Comparison of ENCODE assay signal across 8 mouse cellular contexts in the genomic region with DNA sequence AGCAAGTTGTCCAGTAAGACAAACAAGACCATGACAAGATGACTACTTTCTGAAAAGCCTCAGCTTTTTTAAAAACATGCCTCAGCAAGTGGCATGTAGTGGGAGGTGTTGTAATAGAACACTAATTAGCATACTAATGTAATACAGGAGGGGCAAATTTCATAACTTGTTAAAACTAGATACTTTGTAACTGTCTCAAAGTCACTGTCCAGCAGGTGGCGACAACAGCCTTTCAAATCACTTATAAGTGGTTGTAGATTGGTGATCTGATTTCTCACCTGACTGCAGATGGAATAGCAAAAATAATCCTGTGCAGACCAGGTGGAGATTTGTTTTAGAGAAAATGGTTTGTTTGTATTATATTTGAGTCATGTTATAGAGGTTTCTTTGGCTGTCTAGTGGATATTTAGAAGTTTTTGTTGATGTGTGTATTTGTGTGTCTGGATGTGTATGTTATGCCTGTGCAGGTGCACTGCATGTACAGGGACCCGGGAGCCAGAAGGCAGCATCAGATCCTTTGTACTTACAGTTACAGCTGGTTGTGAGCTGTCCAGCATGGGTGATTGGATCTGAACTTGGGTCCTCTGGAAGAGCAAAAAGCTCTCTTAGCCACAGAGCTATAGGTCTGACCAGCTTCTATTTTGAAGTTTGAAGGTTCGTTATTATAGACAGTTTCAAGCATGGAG. TPM values are rescaled to one million over a fixed set of nuclear protein-coding genes. Genes with fewer than 3 reads are reported as not detected.
DNase-seq lines count a peak whose midpoint lies in the region; ATAC-seq and TF ChIP-seq lines count a peak whose summit lies in the region.

No protein-coding gene starts in this region.

- peak; percentile 62 for ATAC-seq in forebrain, embryonic 16.5 days
- ATAC-seq in intestine, embryonic 16.5 days = 0 out of 2 replicates have a peak, but pooled peaks have one; percentile 53
- ATAC-seq in monocyte, adult 5-6 weeks (replicated peaks; ENCODE audit: insufficient number of reproducible peaks, low FRiP score, low TSS enrichment, poor library complexity, severe bottlenecking) = peak; percentile 66

- no peak overlapping the region for H3K4me2 ChIP-seq in forebrain, embryonic 16.5 days (ENCODE audit: low read length)
- H3K4me2 ChIP-seq in intestine, embryonic 16.5 days (ENCODE audit: low read depth, low read length) = no peak overlapping the region

- TF ChIP-seq POLR2A in spleen, adult 2 months (IDR thresholded peaks at IDR 0.05; ENCODE audit: low read depth, low read length) = no peak

- H3K4me1 ChIP-seq in spleen, adult 2 months (ENCODE audit: control insufficient read depth, insufficient read depth, insufficient read length) = no peaks in the 10 kb centered on the region
- H3K4me1 ChIP-seq in forebrain, embryonic 16.5 days (replicated peaks; ENCODE audit: control insufficient read depth, insufficient read depth, low read length) = no peaks in the 10 kb centered on the region
- H3K4me1 ChIP-seq in intestine, embryonic 16.5 days (ENCODE audit: control insufficient read depth, insufficient read depth, low read length) = no peaks in the 10 kb centered on the region

- H3K27me3 ChIP-seq in spleen, adult 2 months (ENCODE audit: control insufficient read depth, insufficient read depth, low read length) = no peaks in the 10 kb centered on the region
- no peaks in the 10 kb centered on the region for H3K27me3 ChIP-seq in forebrain, embryonic 16.5 days (replicated peaks; ENCODE audit: control insufficient read depth, insufficient read depth, low read length)
- H3K27me3 ChIP-seq in intestine, embryonic 16.5 days (replicated peaks; ENCODE audit: control insufficient read depth, insufficient read depth, low read length) = no peaks in the 10 kb centered on the region

- no peak overlapping the region for H3K4me3 ChIP-seq in spleen, adult 2 months (ENCODE audit: extremely low read depth, insufficient read depth, insufficient read length)
- H3K4me3 ChIP-seq in forebrain, embryonic 16.5 days (replicated peaks; ENCODE audit: low read length) = no peak overlapping the region
- H3K4me3 ChIP-seq in intestine, embryonic 16.5 days (ENCODE audit: low read length) = no peak overlapping the region

- H3K27ac ChIP-seq in spleen, adult 2 months (ENCODE audit: insufficient read depth, low read length) = no peak overlapping the region
- H3K27ac ChIP-seq in forebrain, embryonic 16.5 days (ENCODE audit: low read length) = no peak overlapping the region
- no peak overlapping the region for H3K27ac ChIP-seq in intestine, embryonic 16.5 days (ENCODE audit: low read length)

- no peaks in the 10 kb centered on the region for H3K9me3 ChIP-seq in forebrain, embryonic 16.5 days (ENCODE audit: control insufficient read depth, low read length)
- H3K9me3 ChIP-seq in intestine, embryonic 16.5 days (ENCODE audit: control insufficient read depth, low read length) = no peaks in the 10 kb centered on the region

- TF ChIP-seq CTCF in spleen, adult 2 months (IDR thresholded peaks at IDR 0.05; ENCODE audit: extremely low read depth, insufficient read depth, insufficient read length, insufficient replicate concordance) = peak; percentile 6; the same call in 1 of the 2 replicates

- peaks cover 9% of the 10 kb centered on the region for H3K36me3 ChIP-seq in spleen, adult 2 months (ENCODE audit: control insufficient read depth, insufficient read depth, low read length)
- H3K36me3 ChIP-seq in forebrain, embryonic 16.5 days (ENCODE audit: control insufficient read depth, insufficient read depth) = no peaks in the 10 kb centered on the region
- no peaks in the 10 kb centered on the region for H3K36me3 ChIP-seq in intestine, embryonic 16.5 days (ENCODE audit: control insufficient read depth, insufficient read depth, low read length)

- H3K9ac ChIP-seq in forebrain, embryonic 16.5 days (replicated peaks; ENCODE audit: low read depth, low read length) = no peak overlapping the region
- no peak overlapping the region for H3K9ac ChIP-seq in intestine, embryonic 16.5 days (ENCODE audit: low read depth, low read length)

- intact Hi-C loops in left cerebral cortex, postnatal 36 days (cut with DNase I) = loop anchor here (2.0 to 10.0 kb wide), 3 partner anchors 105 to 798 kb away; a partner anchor contains a TSS

- DNase-seq in spleen, adult 2 months (ENCODE audit: low read depth in 1 of 2, low spot score in 2 of 2) = peak; percentile 1 to 44
- no peak for DNase-seq in spleen, adult 12 weeks (ENCODE audit: low spot score)
- peak; percentile 20 for DNase-seq in c-Kit-negative CD71-positive TER-119-positive erythroid progenitor cells, embryonic 14.5 days (ENCODE audit: low read depth, low spot score)
- DNase-seq in left cerebral cortex, postnatal 36 days (ENCODE audit: low spot score in 2 of 2) = peak; percentile 13 to 62
- DNase-seq in thymus, postnatal 36 days = peak; percentile 29 to 50

- 58% methylated on average over 3 of the region's 3 CpGs for WGBS in spleen, adult 2 months
- WGBS in forebrain, embryonic 16.5 days = 67% methylated on average over 3 of the region's 3 CpGs
- WGBS in intestine, embryonic 16.5 days = 58% methylated on average over 3 of the region's 3 CpGs

RNA-seq across cellular contexts. Expression of a gene that starts 57.9 kb away (rescaled TPM):
- 1.0 and 1.1 TPM in 2 replicates for polyA plus RNA-seq in spleen, adult 2 months (2012; rRNA removed)
- polyA plus RNA-seq in forebrain, embryonic 16.5 days (2015; fragmentation: Nextera tagmentation; extraction: Ambion mirVana) = 16.9 and 20.7 TPM in 2 replicates
- polyA plus RNA-seq in intestine, embryonic 16.5 days (2015; fragmentation: Nextera tagmentation; extraction: Ambion mirVana) = 25.6 and 26.3 TPM in 2 replicates
- 10 to 100 TPM; 11.5 to 16.1 TPM for total RNA-seq in left cerebral cortex, postnatal 36 days (2021)
- total RNA-seq in monocyte, adult 5-6 weeks (2017) = 17.3 to 46.7 TPM (median 42.3 TPM) in 3 replicates
